In genomic region chr3:144206261-144206660, GRCm38 (mm10) we compare ENCODE assay signal across 10 mouse cellular contexts. TPM values are rescaled to one million over a fixed set of nuclear protein-coding genes. Genes with fewer than 3 reads are reported as not detected.
DNase-seq lines count a peak whose midpoint lies in the region; ATAC-seq and TF ChIP-seq lines count a peak whose summit lies in the region.
"Had no signal": no experiment of that assay in that cellular context is flagged by ENCODE, and none has a peak within 500 bp of the region (broad histone marks: within the 10 kb centered on the region; RNA-seq: fewer than 3 reads in every experiment).

No protein-coding gene starts in this region.

- no peak for TF ChIP-seq CTCF in bone marrow, adult 2 months (IDR thresholded peaks at IDR 0.05; ENCODE audit: control insufficient read depth, insufficient read depth, low read length)

- no peaks in the 10 kb centered on the region for H3K27me3 ChIP-seq in heart, embryonic 14.5 days (ENCODE audit: control insufficient read depth, insufficient read depth, low read length)
- no peaks in the 10 kb centered on the region for H3K27me3 ChIP-seq in hindbrain, embryonic 13.5 days
- H3K27me3 ChIP-seq in midbrain, embryonic 11.5 days (ENCODE audit: control insufficient read depth, insufficient read depth, low read length): no peaks in the 10 kb centered on the region

- peaks cover 0 to 11% of the 10 kb centered on the region in 2 experiments; a peak in 2 of 4 replicates for H3K4me1 ChIP-seq in heart, embryonic 14.5 days (ENCODE audit: control insufficient read depth in 2 of 2, insufficient read depth in 2 of 2, low read length in 2 of 2)
- peaks cover 3% of the 10 kb centered on the region for H3K4me1 ChIP-seq in bone marrow, adult 2 months (ENCODE audit: control insufficient read depth, insufficient read depth, low read length)
- peaks cover 24% of the 10 kb centered on the region for H3K4me1 ChIP-seq in hindbrain, embryonic 13.5 days (replicated peaks)
- H3K4me1 ChIP-seq in midbrain, embryonic 11.5 days (ENCODE audit: control insufficient read depth, insufficient read depth, low read length): peaks cover 9% of the 10 kb centered on the region

- H3K9ac ChIP-seq in heart, embryonic 14.5 days (ENCODE audit: low read length): peak overlapping the region; percentile 98
- H3K9ac ChIP-seq in hindbrain, embryonic 13.5 days: peak overlapping the region; percentile 96; the same call in 1 of the 2 replicates
- H3K9ac ChIP-seq in midbrain, embryonic 11.5 days (ENCODE audit: low read length): peak overlapping the region; percentile 93

- DNase-seq in heart, adult 18-20 months: no peak
- no peak for DNase-seq in midbrain, embryonic 11.5 days (ENCODE audit: low spot score, missing footprints)
- DNase-seq in cerebellum, adult 9-10 months: no peak
- no peak for DNase-seq in frontal cortex, adult 2 months (ENCODE audit: extremely low spot score in 1 of 2, low spot score in 1 of 2)
- no peak for DNase-seq in adipocyte (ENCODE audit: low spot score)
- DNase-seq: lung, postnatal 14 days; thymus, postnatal 25 days had no signal

- peak overlapping the region; percentile 92 to 98 for H3K27ac ChIP-seq in heart, embryonic 14.5 days (replicated peaks in 1 of 2; ENCODE audit: control insufficient read depth in 1 of 2, insufficient read depth in 1 of 2, low read depth in 2 of 2, low read length in 2 of 2)
- H3K27ac ChIP-seq in bone marrow, adult 2 months (ENCODE audit: control insufficient read depth, insufficient read depth, low read depth, low read length, poor library complexity): peak overlapping the region; percentile 55
- H3K27ac ChIP-seq in hindbrain, embryonic 13.5 days: peak overlapping the region; percentile 99
- no peak overlapping the region for H3K27ac ChIP-seq in midbrain, embryonic 11.5 days (ENCODE audit: low read depth, low read length)

- no peak for TF ChIP-seq POLR2A in bone marrow, adult 2 months (IDR thresholded peaks at IDR 0.05; ENCODE audit: borderline replicate concordance, control insufficient read depth, low read depth, low read length)

- peak overlapping the region; percentile 95 to 97 for H3K4me3 ChIP-seq in heart, embryonic 14.5 days (ENCODE audit: control insufficient read depth in 1 of 2, insufficient read depth in 1 of 2, low read depth in 1 of 2, low read length in 2 of 2)
- H3K4me3 ChIP-seq in bone marrow, adult 2 months (replicated peaks; ENCODE audit: control insufficient read depth, low read depth, low read length): peak overlapping the region; percentile 79
- H3K4me3 ChIP-seq in hindbrain, embryonic 13.5 days: peak overlapping the region; percentile 81
- peak overlapping the region; percentile 80 for H3K4me3 ChIP-seq in midbrain, embryonic 11.5 days (ENCODE audit: low read depth, low read length)

- H3K4me2 ChIP-seq in heart, embryonic 14.5 days (ENCODE audit: low read length): peak overlapping the region; percentile 95
- H3K4me2 ChIP-seq in hindbrain, embryonic 13.5 days: peak overlapping the region; percentile 90
- peak overlapping the region; percentile 94 for H3K4me2 ChIP-seq in midbrain, embryonic 11.5 days

- H3K9me3 ChIP-seq in heart, embryonic 14.5 days (ENCODE audit: control insufficient read depth, low read length): no peaks in the 10 kb centered on the region
- H3K9me3 ChIP-seq in hindbrain, embryonic 13.5 days: no peaks in the 10 kb centered on the region
- H3K9me3 ChIP-seq in midbrain, embryonic 11.5 days (ENCODE audit: control insufficient read depth, low read length): no peaks in the 10 kb centered on the region

- ATAC-seq in heart, embryonic 14.5 days (ENCODE audit: insufficient number of reproducible peaks, insufficient read depth, low FRiP score, low read depth): no peak
- no peak for ATAC-seq in hindbrain, embryonic 13.5 days (ENCODE audit: low FRiP score)
- ATAC-seq in midbrain, embryonic 11.5 days (ENCODE audit: low FRiP score): no peak

- 22% methylated on average over 3 of the region's 3 CpGs for WGBS in heart, embryonic 14.5 days
- WGBS in bone marrow, adult 2 months: 23% methylated on average over 3 of the region's 3 CpGs
- 25% methylated on average over 3 of the region's 3 CpGs for WGBS in hindbrain, embryonic 13.5 days
- 22% methylated on average over 3 of the region's 3 CpGs for WGBS in midbrain, embryonic 11.5 days

- H3K36me3 ChIP-seq in heart, embryonic 14.5 days (ENCODE audit: control insufficient read depth, insufficient read depth, low read length): peaks cover 4% of the 10 kb centered on the region
- H3K36me3 ChIP-seq in hindbrain, embryonic 13.5 days: peaks cover 3% of the 10 kb centered on the region; the same call in 1 of the 2 replicates
- no peaks in the 10 kb centered on the region for H3K36me3 ChIP-seq in midbrain, embryonic 11.5 days (ENCODE audit: control insufficient read depth, insufficient read depth, low read length)

RNA-seq across cellular contexts. Expression of gene Lmo4, which starts 1.2 kb away (rescaled TPM):
- polyA plus RNA-seq in heart, embryonic 14.5 days (2014; fragmentation: Nextera tagmentation; extraction: Ambion mirVana): 45.2 and 45.3 TPM in 2 replicates
- 10 to 100 TPM; 28.6 to 29.1 TPM for total RNA-seq in heart, adult 18-20 months (2021)
- polyA plus RNA-seq in bone marrow, adult 2 months (2011; ENCODE audit: insufficient read depth, insufficient read length, low replicate concordance, missing spikeins): 54.7 and 73.1 TPM in 2 replicates
- polyA plus RNA-seq in hindbrain, embryonic 13.5 days (2015; fragmentation: Nextera tagmentation; extraction: Ambion mirVana): 99.1 and 107 TPM in 2 replicates
- polyA plus RNA-seq in midbrain, embryonic 11.5 days (2014; fragmentation: Nextera tagmentation; extraction: Ambion mirVana): 41.5 and 49.0 TPM in 2 replicates
- 276 and 304 TPM in 2 replicates for polyA plus RNA-seq in frontal cortex, adult 2 months (2012; rRNA removed)
